Mouse (Mus musculus) erythroblast, embryonic 14.5 days (primary cell): ENCODE data around the gene Dennd1a.

Source experiments
- GATA1 ChIP-seq: IDR thresholded peaks from 2 replicates; pipeline ENCODE4 v1.6.1; 2012; ENCODE audit warnings: low read length, inconsistent platforms, mixed read lengths
- TAL1 ChIP-seq: IDR thresholded peaks from 3 replicates; pipeline ENCODE4 v1.6.1; 2012; ENCODE audit warnings: low read length, inconsistent platforms, mixed read lengths

GRCm38 (mm10) chr2:38083251-38083650 lies 203.9 kb downstream of the Dennd1a start:
- TF ChIP-seq GATA1 (no peak), TAL1 (no peak)
